Mouse (Mus musculus): Measurements from ENCODE around the gene Sapcd1.
"Not testable (repeated sequence)": the region's sequence is repeated elsewhere in the genome, so short reads cannot be mapped to it uniquely, and the experiment has no call there.

The Sapcd1 gene

DNA sequence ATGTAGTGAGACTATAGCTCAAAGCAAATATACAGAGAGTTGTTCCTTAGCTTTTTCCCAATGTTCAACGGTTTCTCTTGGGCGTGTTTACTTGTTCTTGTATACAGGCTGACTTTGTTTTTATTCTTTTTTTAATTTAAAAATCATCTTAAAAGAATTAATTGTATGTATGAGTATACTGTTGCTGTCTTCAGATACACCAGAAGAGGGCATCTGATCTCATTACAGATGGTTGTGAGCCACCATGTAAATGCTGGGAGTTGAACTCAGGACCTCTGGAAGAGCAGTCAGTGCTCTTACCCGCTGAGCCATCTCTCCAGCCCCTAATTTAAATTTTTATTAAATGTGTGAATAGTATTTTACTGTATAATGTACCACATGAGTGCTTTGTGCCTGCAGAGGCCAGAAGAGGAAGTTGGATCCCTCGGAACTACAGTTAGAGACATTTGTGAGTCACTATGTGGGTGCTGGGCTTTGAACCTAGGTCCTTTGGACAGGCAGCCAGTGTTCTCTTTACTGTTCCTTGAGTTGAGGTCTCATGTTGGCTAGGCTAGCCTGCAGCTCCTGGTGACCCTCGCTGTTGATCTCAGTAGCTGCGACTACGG is 20.3 kb downstream of the Sapcd1 start:
- no peak for DNase-seq (ENCODE audit: low read depth, low spot score)

DNA sequence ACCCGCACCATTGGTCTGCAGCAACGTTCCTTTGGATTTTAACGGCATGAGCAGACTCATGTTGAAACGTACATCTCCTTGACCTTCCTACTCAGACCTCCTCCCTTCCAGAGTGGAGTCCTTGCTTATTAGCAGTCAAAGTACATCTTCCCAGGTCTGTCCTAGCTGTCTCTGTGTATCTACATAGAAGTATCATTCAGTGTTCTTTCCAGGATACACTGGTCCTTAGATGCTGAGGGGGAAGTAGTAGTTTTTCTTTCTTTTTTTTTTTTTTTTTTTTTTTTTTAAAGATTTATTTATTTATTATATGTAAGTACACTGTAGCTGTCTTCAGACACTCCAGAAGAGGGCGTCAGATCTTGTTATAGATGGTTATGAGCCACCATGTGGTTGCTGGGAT is 21.9 kb downstream of the Sapcd1 start:
- not testable (repeated sequence) for DNase-seq (ENCODE audit: low read depth, low spot score)

DNA sequence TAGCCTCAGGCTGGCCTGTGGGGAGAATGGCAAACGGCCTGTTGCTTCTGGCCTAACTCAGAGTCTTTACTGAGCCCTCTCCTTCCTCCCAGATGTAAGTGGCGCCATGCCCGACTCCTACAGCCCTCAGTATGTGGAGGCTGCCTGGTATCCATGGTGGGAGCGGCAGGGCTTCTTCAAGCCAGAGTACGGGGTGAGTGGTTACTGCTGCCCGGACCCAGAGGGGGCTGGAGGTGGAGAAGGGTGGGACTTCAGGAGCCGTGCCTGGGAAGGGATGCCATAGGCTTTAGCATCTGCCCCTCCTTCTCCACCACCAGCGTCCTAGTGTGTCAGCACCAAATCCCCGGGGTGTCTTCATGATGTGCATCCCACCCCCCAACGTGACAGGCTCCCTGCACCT is 22.7 kb downstream of the Sapcd1 start:
- no peak for DNase-seq (ENCODE audit: low read depth, low spot score)

DNA sequence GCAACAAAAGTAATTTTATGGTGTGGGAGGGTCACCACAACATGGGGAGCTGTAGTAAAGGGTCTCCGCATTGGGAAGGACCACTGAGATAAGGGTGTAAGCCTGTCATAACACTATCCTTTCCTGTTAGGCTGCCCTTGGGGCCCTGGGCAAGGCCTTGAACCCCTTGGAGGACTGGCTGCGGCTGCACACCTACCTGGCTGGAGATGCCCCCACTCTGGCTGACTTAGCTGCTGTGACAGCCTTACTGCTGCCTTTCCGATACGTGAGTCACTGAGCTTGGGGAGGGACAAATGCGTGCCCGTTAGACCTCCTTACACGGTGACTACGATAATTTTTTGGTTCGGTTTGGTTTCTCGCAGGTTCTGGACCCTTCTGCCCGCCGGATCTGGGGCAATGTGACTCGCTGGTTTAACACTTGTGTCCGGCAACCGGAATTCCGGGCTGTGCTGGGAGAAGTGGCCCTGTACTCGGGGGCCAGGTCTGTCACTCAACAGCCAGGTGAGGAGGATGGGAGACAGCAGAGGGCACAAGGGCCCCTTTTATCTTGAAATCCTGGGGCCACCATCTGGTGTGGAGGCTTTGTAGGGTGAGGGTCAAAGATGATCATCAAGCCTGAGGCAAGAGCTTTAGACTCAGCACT is 23.6 kb downstream of the Sapcd1 start:
- no peak for DNase-seq (ENCODE audit: low read depth, low spot score)

DNA sequence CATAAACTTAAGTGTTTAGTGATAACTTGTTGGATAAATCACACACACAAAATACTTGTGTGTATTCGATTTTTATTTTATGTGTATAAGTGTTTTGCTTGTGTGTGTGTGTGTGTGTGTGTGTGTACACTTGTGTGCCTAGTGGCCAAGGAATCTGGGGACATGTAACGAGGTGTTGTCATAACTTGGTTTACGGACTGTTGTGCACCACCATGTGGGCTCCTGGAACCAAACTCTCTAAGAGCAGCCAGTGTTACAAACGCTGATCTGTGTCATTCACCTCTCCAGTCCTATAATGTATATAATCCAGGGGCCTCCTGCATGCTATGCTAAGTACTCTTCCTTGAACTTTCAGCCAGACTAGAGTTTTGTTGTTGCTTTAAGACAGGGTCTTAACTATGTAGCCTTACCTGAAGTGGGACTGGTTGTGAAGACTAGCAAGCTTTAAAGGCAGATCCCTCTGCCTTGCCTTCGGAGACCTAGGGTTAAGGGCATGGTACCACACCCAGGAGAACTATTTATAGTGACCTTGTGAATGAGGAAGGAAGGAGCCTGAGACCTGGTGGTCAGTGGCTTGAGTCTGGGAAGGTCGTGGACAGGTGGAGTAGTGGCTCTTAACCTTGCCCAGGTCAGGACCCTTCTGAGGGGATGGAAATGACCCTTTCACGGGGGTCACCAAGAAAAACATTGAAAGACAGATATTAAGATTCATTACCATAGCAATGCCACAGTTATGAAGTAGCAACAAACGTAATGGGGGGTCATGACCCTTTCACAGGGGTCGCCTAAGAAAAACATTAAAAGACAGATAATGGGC is 24.6 kb downstream of the Sapcd1 start:
- no peak for DNase-seq (ENCODE audit: low read depth, low spot score)

DNA sequence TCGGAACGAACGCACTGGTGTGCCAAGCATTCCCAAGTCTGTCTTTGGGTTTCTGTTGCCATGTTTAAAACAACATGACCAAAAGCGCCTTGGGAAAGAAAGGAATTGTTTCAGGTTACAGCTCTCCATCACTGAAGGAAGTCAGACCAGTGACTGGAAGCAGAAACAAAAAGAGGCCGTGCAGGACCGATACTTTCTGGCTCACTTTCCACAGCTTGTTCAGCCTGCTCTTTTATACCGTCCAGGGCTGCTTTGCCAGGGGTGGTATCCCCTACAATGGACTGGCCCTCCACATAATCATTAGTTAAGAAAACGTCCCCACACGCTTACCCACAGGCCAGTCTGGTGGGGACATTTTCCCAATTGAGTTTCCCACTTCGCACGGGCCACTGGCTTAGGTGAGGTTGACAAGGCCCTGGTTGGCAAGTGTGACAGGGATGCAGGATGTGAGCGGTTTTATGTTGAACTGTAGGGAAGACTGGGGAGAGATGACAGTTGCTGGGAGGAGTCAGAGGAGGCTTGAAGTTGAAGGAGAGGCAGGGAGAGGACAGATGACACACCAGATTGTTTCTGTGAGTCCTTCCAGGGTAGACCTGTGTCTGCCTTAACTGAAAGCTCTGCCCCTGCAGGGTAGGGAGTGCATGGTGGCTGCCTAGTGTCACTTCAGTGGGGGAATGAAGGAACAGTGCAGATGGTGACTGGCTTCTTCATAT is 25.5 kb downstream of the Sapcd1 start:
- DNase-seq (ENCODE audit: low read depth, low spot score): no peak

DNA sequence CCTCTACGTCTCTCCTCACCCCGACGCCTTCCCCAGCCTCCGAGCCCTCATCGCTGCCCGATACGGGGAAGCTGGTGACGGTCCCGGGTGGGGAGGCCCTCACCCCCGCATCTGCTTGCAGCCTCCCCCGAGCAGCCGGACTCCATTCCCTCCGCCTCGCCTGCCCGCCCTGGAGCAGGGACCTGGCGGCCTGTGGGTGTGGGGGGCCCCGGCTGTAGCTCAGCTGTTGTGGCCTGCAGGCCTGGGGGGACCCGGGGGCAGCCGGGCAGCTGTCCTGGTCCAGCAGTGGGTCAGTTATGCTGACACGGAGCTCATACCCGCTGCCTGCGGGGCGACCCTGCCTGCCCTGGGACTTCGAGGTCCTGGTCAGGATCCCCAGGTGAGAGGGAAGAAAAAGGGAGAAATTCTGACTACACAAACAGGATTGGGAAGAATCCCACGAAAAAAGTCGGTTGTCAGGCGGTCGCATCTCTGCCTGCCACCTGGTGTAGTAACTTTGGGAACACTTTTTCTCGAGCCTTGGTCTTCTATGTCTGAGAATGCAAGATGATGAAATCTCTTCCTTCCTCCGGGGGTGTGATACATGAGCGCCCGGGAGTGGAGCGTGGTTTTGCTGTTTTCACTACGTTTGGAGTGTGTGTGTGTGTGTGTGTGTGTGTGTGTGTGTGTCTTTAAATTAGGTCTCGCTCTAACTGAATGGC is 26.2 kb downstream of the Sapcd1 start:
- no peak for DNase-seq (ENCODE audit: low read depth, low spot score)

DNA sequence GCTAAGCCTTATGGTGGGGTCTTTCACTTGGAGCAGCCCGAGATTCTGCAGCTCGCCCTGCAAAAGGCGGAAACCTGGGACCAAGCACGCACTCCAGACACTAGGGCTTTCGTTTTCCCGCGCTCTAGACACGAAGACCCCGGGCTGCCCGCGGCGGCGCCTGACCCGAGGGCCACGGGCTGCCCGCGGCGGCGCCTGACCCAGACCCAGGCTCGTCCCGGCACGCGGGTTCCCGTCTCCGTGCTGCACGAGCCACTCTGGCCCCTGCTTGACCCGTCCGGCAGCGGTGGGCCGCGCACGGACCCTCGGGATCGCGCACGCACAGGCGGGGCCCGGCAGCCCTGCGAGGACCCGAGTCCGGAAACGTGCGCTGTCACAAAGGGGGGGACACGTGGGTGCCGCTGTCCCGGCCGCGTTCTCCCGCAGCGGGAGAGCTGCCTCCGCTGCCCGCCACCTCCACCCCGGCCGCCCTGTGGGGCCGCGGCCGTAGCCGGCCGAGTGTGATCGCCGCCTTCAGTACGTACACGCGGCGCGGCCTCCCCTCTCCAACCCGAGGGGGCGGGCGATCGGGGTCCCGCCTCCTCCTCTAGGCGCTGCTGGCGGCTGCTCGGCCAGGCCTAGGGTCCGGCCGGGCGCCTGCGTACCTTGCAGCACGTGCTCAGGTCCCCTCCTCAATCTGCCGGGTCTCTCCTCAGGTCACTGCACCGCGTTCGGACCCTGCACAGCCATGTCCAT is 26.9 kb downstream of the Sapcd1 start, which contains the start of gene Vars:
Gene Vars (plus strand): TSS at position 271 of the 735 bp plus-strand sequence.
- DNase-seq (ENCODE audit: low read depth, low spot score): peak; percentile 74

DNA sequence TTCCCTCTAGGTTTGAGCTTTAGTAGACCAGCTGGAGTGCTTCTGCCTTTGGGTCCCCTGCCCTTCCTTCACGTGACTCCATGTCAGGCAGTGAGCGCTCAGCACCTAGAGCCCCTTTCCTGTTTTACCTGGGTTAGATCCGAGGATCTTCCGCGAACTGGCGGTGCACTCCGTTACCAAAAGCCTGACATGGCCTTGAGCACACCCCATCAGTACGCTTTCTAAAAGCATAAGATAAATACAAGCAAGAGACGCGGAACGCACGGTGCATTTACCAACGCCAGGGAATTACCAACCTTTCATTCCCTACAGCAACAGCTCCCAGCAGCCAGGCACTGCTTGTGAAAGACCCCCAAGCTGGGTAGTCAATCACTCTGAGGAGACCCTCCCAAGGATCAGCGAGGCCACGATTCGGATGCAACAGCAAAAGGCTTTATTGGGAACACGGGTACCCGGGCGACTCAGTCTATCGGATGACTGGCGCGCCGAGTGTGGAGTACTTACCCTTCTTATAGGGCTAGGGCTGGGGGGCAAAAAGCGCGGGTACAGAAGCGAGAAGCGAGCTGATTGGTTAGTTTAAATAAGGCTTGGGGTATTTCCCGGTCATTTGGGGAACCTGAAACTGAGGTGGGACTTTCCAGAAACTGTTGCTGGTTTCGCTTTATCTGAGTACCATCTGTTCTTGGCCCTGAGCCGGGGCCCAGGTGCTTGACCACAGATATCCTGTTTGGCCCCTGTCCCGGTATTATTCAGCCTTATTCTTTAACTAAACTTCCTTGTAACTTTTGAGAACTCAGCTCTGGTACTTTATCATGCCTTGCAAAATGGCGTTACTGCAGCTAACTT is 27.7 kb downstream of the Sapcd1 start:
- DNase-seq (ENCODE audit: low read depth, low spot score): not testable (repeated sequence)

DNA sequence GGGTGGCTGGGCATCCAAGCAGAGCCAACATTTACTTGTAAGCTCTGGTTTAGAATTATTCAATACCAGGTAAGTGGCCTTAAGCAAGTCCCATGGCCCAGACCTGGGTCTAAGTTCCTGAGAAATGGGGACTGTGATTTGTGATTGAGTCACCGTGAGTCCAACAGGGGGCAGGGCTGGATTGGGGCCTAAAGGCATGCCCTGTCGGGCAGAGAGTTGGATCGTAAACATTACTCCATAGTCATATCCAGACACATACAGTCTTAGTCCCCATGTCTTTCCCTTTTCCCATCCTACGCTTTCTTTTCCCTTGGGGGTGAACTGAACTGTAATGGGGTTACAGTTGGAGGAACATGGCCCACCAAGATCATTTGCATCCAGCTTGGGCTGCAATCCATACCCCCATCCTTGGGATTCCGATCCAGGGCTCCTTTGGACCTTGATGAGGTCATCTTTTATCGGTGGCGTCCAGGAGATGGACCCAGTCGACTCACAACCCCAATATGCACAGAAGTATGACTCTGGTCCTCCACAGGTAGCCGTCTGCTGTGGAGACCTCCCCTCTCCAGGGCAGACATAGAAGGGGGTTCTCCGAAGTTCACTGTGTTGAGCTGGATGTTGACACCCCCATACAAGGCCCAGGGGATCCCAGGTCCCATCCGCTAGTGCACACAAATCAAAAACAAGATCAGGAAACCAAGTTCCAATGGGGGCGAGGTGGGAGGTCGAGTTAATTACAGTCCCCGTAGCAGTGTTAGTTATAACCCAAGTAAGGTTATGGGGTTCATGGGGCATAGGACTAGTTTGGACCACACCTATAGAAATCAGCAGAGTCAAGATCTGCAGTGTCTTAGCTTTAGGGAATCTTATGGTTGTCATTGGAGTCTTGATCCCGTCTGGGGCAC is 29.0 kb downstream of the Sapcd1 start:
- no peak for DNase-seq (ENCODE audit: low read depth, low spot score)

DNA sequence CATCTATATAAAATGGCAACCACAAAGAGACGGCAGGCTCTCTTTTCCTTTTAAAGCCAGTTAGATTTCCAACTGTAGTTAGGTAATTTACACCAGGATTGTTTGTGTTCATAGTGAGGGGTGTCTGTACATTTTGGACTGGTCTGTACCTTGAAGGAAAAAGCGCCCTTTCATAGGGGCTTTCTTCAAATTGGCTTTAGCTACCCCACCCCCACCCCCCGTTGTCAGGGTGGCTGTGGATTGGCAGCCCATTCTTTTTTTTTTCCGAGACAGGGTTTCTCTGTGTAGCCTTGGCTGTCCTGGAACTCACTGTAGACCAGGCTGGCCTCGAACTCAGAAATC is 30.7 kb downstream of the Sapcd1 start:
- no peak for DNase-seq (ENCODE audit: low read depth, low spot score)

DNA sequence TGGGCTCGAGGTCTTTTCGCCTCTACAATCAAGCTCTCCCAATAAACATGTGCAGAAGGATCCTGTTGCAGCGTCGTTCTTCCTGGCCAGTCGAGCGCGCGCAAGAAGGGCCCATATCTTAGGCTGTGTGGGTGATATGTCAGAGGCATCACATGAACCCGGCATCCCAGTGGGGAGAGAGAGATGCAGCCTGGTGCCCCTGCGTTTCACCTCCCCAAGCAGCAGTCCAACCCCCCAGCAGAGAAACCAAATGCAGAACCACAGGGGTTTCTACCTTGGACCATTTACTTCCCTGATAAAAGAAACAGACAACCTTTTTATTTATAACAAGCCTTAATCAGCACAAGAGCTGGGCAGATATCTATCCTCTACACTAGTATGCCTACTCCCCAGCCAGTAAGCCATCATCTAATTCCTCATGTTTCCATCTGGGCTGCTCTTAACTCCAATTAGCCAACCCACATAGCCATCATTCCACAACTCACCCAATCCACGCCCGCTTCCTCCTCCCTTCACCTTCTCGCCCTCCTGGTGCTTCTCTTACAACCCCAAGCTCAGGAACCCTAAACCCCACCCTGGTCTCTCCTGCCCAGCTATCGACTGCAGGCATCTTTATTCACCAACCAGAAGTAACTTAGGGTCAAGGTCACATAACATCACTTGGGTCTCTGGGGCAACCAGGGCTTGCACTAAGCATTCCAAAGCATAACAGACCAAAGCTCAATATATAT is 31.2 kb downstream of the Sapcd1 start:
- no peak for DNase-seq (ENCODE audit: low read depth, low spot score)

DNA sequence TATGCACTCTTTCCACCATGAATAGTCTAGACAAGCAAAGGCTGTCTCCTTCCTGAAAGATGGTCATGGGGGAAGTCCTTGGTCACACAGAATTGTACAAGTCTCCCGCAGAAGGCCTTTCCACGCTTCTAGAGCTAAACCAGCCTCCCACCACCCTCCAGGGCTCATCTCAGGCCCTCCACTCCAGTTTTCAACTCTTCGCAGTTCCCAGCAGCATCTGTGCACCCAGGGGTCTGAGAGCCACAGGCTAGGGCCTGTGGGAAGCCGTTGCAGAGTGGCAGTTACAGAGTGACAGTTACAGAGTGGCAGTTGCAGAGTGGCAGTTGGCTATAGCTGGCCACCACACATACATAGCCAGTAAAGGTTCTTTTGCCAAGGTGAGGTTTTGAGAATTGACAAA is 31.9 kb downstream of the Sapcd1 start:
- not testable (repeated sequence) for DNase-seq (ENCODE audit: low read depth, low spot score)

DNA sequence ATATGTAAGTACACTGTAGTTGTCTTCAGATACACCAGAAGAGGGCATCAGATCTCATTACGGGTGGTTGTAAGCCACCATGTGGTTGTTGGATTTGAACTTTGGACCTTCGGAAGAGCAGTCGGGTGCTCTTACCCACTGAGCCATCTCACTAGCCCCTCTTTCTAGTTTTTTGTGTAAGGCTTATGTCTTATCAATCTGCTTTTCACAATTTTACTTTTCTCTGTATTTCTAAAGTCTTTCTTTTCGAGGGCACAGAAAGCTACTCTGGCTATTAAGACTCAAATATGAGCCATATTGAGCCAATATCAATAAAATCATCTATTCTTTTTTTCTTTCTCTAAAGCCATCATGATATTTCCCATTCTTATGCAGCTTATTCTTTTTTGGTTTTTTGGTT is 32.6 kb downstream of the Sapcd1 start:
- DNase-seq (ENCODE audit: low read depth, low spot score): not testable (repeated sequence)

DNA sequence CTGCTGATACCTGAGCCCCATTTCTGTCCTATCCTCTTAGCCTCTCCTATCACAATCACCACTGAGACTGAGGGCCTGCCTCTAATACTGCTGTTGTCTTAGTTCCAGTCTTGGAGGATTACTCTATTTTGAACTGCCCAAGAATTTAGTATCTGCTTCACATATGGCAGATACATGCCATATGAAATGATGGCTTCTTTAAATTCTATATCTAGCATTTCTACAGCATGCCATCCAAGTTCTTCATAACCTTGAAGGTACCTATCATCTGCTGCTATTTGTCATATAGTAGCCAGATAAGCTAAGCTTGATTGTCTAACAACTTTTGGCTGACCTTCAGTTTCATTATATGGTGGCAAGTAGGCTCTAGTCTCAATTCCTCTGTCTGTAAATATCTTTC is 33.1 kb downstream of the Sapcd1 start:
- DNase-seq (ENCODE audit: low read depth, low spot score): no peak

DNA sequence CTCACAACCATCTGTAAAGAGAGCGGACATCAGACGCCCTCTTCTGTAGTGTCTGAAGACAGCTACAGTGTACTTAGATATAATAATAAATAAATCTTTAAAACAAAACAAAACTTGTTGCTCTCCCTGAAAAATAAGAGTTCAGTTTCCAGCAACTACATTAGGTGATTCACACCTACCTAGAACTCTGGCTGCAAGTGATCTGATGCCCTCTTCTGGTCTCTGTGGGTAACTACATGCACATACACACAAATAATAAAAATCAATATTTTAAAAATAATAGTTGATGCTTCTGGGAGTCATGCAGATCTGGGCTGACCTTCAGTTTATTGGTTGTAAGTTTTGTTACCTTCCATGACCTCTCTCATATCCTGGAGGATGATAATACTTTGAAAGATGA is 43.6 kb downstream of the Sapcd1 start:
- DNase-seq (ENCODE audit: low read depth, low spot score): no peak

DNA sequence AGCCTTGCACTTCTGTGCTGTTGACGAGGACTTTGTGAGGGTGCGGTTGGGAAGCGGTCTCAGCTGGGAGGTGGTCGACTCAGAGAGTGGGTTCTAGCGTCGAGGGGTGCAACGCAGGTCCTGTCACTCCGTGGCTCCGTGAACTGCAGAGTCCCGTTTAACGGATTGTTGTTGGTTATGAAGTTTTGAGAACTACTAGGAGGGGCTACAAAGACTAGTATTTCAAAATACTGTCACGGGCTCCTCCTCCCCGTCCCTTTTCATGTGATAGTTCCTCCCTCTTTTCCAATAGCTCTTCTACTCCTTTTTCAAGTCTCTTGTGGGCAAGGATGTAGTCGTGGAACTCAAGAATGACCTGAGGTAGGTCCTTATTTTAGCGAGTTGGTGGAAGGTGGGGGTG is 45.5 kb downstream of the Sapcd1 start:
- no peak for DNase-seq (ENCODE audit: low read depth, low spot score)

DNA sequence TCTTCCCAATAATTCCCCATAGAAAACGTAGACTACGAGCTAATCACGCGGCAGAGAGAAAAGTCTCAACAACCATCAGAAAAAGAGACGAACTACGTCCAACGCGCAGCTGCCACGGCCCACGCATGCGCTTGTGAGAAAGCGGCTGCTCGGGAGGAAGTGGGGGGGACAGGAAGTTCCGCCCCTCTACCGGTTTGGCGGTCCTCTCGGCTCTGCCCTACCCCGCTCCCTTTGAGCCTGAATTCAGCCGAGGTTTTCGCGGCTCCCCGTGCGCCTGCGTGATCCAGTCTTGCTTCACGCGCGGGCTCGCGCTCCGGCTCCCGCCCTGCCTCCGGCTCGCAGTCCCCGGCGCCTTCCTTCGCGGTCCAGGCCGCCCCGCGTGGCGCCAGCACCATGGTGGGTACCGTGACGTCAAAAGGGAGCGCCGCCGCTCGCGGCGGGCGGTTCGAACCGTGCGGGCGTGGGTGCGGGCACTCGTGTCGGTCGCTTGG is 46.1 kb downstream of the Sapcd1 start, which contains the start of gene Lsm2:
Gene Lsm2 (plus strand): TSS at position 173 of the 491 bp plus-strand sequence.
- DNase-seq (ENCODE audit: low read depth, low spot score): peak; percentile 78
